Mouse (Mus musculus) stomach, postnatal 0 days (tissue): ENCODE measurements at regions not wholly inside any gene's neighbourhood (a gene's known extent, or its start where the extent isn't known, plus 50 kb on each side); places are given as distances from the start of the nearest gene placed in this dataset.

Source experiments
- ATAC-seq: fragments of 200-750 bp; cut with Nextera tagmentation; 2 replicates; pipeline ENCODE4 v1.8.0; 2017; ENCODE audit not compliant: low FRiP score, low TSS enrichment
- DNase-seq: peaks from one replicate; pipeline ENCODE4 v3.0.0-alpha.2; 2016; ENCODE audit warnings: low spot score
- H3K27ac ChIP-seq: fragments of 300-500 bp; sonication (generic); replicated peaks from 2 replicates; pipeline ENCODE4 v1.5.1; 2014; ENCODE audit warnings: mild to moderate bottlenecking, control low read depth
- H3K27me3 ChIP-seq: fragments of 300-500 bp; sonication (generic); 2 replicates; pipeline ENCODE4 v1.6.1; 2014; ENCODE audit warnings: low read length; ENCODE audit not compliant: control insufficient read depth, insufficient read depth
- H3K36me3 ChIP-seq: fragments of 300-500 bp; sonication (generic); 2 replicates; pipeline ENCODE4 v1.6.1; 2014; ENCODE audit warnings: low read length, mixed read lengths; ENCODE audit not compliant: control insufficient read depth, insufficient read depth
- H3K4me1 ChIP-seq: fragments of 300-500 bp; sonication (generic); replicated peaks from 2 replicates; pipeline ENCODE4 v1.6.1; 2014; ENCODE audit warnings: antibody characterized with exemption; ENCODE audit not compliant: control insufficient read depth, insufficient read depth
- H3K4me2 ChIP-seq: fragments of 300-500 bp; sonication (generic); replicated peaks from 2 replicates; pipeline ENCODE4 v1.6.1; 2014; ENCODE audit warnings: low read depth, mild to moderate bottlenecking, control low read depth, moderate library complexity
- H3K4me3 ChIP-seq: fragments of 300-500 bp; sonication (generic); 2 replicates; pipeline ENCODE4 v1.5.1; 2014; ENCODE audit warnings: low read depth, low read length, control low read depth
- H3K9ac ChIP-seq: fragments of 300-500 bp; sonication (generic); 2 replicates; pipeline ENCODE4 v1.6.1; 2014; ENCODE audit warnings: mild to moderate bottlenecking, low read length, control low read depth, mixed read lengths
- H3K9me3 ChIP-seq: fragments of 300-500 bp; sonication (generic); 2 replicates; pipeline ENCODE4 v1.6.1; 2016; ENCODE audit warnings: low read length; ENCODE audit not compliant: control insufficient read depth
- CTCF ChIP-seq: IDR thresholded peaks from 2 replicates; pipeline ENCODE4 v1.5.1; 2016; ENCODE audit warnings: antibody characterized with exemption, low read depth, mild to moderate bottlenecking, moderate library complexity
- EP300 ChIP-seq: optimal IDR thresholded peaks from 2 replicates; pipeline ENCODE3; 2016; ENCODE audit warnings: antibody characterized with exemption
- WGBS: fragments of 180-500 bp; shearing (Covaris S2); extraction: QIAGEN DNeasy Blood & Tissue Kit; methylation state at CpG from one replicate; pipeline ENCODE4 v1.1.7; 2014; 5-methylcytosine and 5-hydroxymethylcytosine counted together

GRCm38 (mm10) chr13:53996867-53997266 lies 58.6 kb downstream of the Drd1 start:
- WGBS = 41% methylated on average over 1 of the region's 1 CpGs
- ATAC-seq (no peak), DNase-seq (no peak)
- Histone ChIP-seq H3K27me3 (no peaks in the 10 kb centered on the region), H3K4me2 (no peak overlapping the region), H3K9me3 (no peaks in the 10 kb centered on the region), H3K4me1 (no peaks in the 10 kb centered on the region), H3K9ac (no peak overlapping the region), H3K4me3 (no peak overlapping the region), H3K36me3 (no peaks in the 10 kb centered on the region), H3K27ac (no peak overlapping the region)
- TF ChIP-seq EP300 (no peak), CTCF (no peak)

DNA sequence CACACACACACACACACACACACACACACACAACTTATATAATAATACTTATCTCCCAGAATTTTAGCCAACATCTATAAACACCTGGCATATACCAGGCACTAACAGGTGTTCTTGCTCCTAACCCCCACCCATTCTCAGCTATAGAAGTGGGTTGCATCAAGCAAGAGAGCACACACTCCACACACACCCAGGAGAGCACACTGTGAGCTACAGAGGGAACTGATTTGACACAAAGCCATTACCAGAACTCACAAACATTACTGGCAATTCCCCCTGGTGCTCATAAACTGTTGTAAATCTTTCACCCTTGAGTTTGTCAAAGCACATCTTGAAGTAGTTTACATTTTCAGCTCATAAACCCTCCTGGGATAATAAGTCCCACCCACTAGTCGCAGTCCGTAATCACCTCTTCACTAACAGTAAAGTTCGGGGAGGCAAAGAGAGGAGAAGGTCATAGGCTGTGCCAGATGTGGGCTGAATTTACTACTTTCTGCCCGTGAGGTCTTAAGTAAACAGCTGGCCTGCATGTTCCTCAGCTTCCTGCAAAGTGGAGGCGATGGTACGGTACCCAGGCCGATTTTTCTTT lies 62.5 kb downstream of the Drd1 start:
- Histone ChIP-seq H3K9ac (no peak overlapping the region), H3K4me2 (no peak overlapping the region), H3K27ac (no peak overlapping the region), H3K4me3 (no peak overlapping the region), H3K9me3 (no peaks in the 10 kb centered on the region), H3K27me3 (no peaks in the 10 kb centered on the region), H3K36me3 (no peaks in the 10 kb centered on the region), H3K4me1 (no peaks in the 10 kb centered on the region)
- no peak for TF ChIP-seq CTCF
- no peak for TF ChIP-seq EP300
- no peak for ATAC-seq
- 42% methylated on average over 7 of the region's 7 CpGs for WGBS
- DNase-seq = no peak

DNA sequence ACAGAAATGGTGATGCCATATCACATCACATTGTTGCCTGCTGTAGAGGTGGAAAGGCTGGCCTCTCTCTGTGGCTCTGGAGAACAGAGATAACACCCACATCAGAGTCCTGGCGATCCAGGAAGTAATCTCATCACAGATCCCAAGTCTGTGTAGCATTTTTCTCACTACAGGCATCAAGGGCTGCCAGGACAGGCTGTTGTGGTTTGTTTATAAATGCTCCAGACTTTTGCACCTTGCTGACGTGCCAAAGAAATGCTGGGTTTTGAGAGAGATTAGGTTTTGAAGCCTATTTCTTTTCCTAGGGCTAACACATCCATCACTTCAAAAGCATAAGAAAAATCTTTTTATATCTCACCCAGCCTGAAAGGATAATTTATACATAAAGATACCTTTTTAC lies 76.3 kb downstream of the Drd1 start:
- ATAC-seq = no peak
- DNase-seq = no peak
- H3K4me1 ChIP-seq = no peaks in the 10 kb centered on the region
- TF ChIP-seq EP300 (no peak), CTCF (no peak)
- no peak overlapping the region for H3K9ac ChIP-seq
- 29% methylated on average over 2 of the region's 2 CpGs for WGBS
- H3K27ac ChIP-seq = no peak overlapping the region
- no peak overlapping the region for H3K4me3 ChIP-seq
- H3K36me3 ChIP-seq = no peaks in the 10 kb centered on the region
- H3K4me2 ChIP-seq = no peak overlapping the region
- no peaks in the 10 kb centered on the region for H3K9me3 ChIP-seq
- no peaks in the 10 kb centered on the region for H3K27me3 ChIP-seq

- Histone ChIP-seq H3K4me2 (no peak overlapping the region), H3K9ac (no peak overlapping the region), H3K4me1 (no peaks in the 10 kb centered on the region), H3K27me3 (no peaks in the 10 kb centered on the region), H3K27ac (no peak overlapping the region), H3K4me3 (no peak overlapping the region), H3K9me3 (no peaks in the 10 kb centered on the region), H3K36me3 (no peaks in the 10 kb centered on the region)
- TF ChIP-seq EP300 = no peak
- no peak for TF ChIP-seq CTCF
- no peak for DNase-seq
- ATAC-seq = no peak
- 65% methylated on average over 2 of the region's 2 CpGs for WGBS
These were observed 86.1 kb downstream of the Drd1 start for GRCm38 (mm10) chr13:53969421-53969820.

- 92% methylated on average over 15 of the region's 15 CpGs for WGBS
- Histone ChIP-seq H3K9me3 (no peaks in the 10 kb centered on the region), H3K27me3 (no peaks in the 10 kb centered on the region), H3K9ac (no peak overlapping the region), H3K27ac (no peak overlapping the region), H3K4me2 (no peak overlapping the region), H3K4me3 (no peak overlapping the region), H3K36me3 (no peaks in the 10 kb centered on the region), H3K4me1 (no peaks in the 10 kb centered on the region)
- TF ChIP-seq CTCF (no peak), EP300 (no peak)
- no peak for ATAC-seq
- no peak for DNase-seq
These were observed 99.3 kb downstream of the Drd1 start for GRCm38 (mm10) chr13:53956167-53956566.

GRCm38 (mm10) chr13:53948056-53948455 lies 107.4 kb downstream of the Drd1 start:
- no peak overlapping the region for H3K4me3 ChIP-seq
- peak; percentile 22 for DNase-seq
- H3K36me3 ChIP-seq = no peaks in the 10 kb centered on the region
- H3K4me1 ChIP-seq = no peaks in the 10 kb centered on the region
- no peaks in the 10 kb centered on the region for H3K9me3 ChIP-seq
- no peak overlapping the region for H3K9ac ChIP-seq
- H3K27ac ChIP-seq = no peak overlapping the region
- WGBS = 6% methylated on average over 4 of the region's 4 CpGs
- no peak for TF ChIP-seq CTCF
- no peak for TF ChIP-seq EP300
- ATAC-seq = no peak
- H3K27me3 ChIP-seq = no peaks in the 10 kb centered on the region
- no peak overlapping the region for H3K4me2 ChIP-seq
